Mouse (Mus musculus): ENCODE data around the gene Ceacam20. TPM values are rescaled to one million over a fixed set of nuclear protein-coding genes. Genes with fewer than 3 reads are reported as not detected.
"Not testable (repeated sequence)": the region's sequence is repeated elsewhere in the genome, so short reads cannot be mapped to it uniquely, and the experiment has no call there.

Ceacam20 gene
- polyA plus RNA-seq, 1 experiment, result not detected

DNA sequence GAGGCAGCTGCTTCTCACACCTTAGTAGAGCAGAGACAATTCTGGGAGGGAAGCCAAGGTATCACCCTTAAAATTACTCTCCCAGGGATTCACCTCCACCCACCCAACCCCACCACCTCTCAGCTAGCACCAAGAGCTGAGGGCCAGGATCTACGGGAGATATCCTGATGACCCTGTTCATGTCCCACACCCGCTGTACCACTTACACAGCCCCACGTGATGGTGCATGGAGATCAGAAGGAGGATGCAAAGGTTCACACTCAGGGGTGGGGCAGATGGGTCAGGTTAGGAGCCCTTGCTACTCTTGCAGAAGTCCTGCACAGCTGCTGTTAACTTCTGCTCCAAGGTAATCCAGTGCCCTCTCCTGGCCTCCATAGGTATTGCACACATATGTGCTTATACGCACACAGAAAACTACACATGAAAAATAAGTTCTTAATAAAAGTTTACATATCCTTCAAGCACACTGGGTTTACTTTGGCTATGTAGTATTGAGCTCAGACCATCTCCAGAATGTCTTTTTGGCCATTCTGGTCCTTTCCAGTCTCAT, 4.4 kb downstream of the Ceacam20 start:
- peaks cover 2% of the 10 kb centered on the region for H3K27me3 ChIP-seq (replicated peaks)
- no peaks in the 10 kb centered on the region for H3K36me3 ChIP-seq (replicated peaks; ENCODE audit: low read length)
- no peak overlapping the region for H3K4me3 ChIP-seq (replicated peaks)
- H3K9me3 ChIP-seq, result peaks cover 18% of the 10 kb centered on the region
- TF ChIP-seq FLI1 (IDR thresholded peaks at IDR 0.05; ENCODE audit: low read length), result no peak
- TF ChIP-seq GATA1 (IDR thresholded peaks at IDR 0.05; ENCODE audit: borderline replicate concordance, low read length), result no peak
- H3K4me1 ChIP-seq, result no peaks in the 10 kb centered on the region

DNA sequence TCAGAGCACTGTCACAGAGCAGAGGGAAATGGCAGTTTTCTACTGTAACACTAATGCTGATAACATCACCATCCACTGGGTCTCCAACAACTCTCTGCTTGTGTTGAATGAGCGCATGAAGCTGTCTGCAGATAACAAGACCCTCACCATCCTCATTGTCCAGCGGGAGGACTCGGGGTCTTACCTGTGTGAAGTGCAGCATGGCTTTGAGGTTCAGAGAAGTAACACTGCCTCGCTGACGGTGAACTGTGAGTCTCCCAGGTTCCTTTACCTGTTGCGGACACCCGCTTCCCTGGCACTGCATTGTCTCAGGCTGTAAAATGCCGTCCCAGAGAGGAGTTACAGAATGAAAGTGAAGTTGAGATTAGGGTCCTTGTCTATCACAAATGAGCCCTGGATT, 5.0 kb downstream of the Ceacam20 start:
- Histone ChIP-seq H3K27me3 (replicated peaks) (peaks cover 2% of the 10 kb centered on the region), H3K9me3 (peaks cover 18% of the 10 kb centered on the region), H3K4me1 (no peaks in the 10 kb centered on the region), H3K4me3 (replicated peaks) (peak overlapping the region; percentile 23), H3K36me3 (replicated peaks; ENCODE audit: low read length) (no peaks in the 10 kb centered on the region)
- no peak for TF ChIP-seq GATA1 (IDR thresholded peaks at IDR 0.05; ENCODE audit: borderline replicate concordance, low read length)
- no peak for TF ChIP-seq FLI1 (IDR thresholded peaks at IDR 0.05; ENCODE audit: low read length)

DNA sequence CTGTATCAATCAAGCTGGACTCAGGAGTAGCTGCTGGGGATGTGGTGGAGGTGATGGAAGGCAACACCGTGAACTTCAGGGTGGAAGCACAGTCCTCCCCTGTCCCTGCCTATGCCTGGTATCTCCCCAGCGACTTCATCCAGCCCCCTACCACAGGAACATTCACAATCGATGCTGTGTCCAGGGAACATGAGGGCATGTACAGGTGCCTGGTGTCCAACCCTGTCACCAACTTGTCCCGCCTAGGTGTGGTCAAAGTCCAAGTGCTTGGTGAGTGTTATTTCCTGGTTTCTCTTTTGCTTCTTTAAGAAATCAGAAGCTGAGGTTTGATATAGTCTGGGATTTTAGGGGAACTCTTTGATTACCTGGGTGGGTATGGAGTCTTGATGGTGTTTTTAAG, 6.3 kb downstream of the Ceacam20 start:
- H3K4me1 ChIP-seq, result no peaks in the 10 kb centered on the region
- H3K9me3 ChIP-seq, result peaks cover 18% of the 10 kb centered on the region
- TF ChIP-seq GATA1 (IDR thresholded peaks at IDR 0.05; ENCODE audit: borderline replicate concordance, low read length), result no peak
- no peak for TF ChIP-seq FLI1 (IDR thresholded peaks at IDR 0.05; ENCODE audit: low read length)
- H3K4me3 ChIP-seq (replicated peaks), result peak overlapping the region; percentile 33
- no peaks in the 10 kb centered on the region for H3K36me3 ChIP-seq (replicated peaks; ENCODE audit: low read length)
- H3K27me3 ChIP-seq (replicated peaks), result peaks cover 2% of the 10 kb centered on the region

DNA sequence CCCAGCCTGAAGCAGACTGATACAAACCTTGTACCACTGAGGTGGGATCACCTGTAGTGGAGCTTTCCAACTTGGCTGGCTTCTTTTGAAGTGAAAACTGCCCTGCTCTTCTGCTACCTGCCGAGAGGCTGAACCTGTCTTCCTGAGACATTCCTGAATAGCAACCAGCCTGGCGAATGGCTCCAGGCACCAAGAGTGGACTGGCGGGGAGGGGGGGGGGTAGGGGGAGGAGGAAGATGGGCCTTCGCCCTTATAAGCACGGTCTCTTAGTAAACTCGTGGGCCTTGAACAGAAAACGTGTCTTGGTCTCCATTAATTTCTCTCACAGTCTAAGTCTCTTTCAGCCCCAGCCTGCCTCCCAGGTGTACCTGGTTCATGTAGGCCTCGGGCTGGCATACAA, 26.0 kb downstream of the Ceacam20 start, which contains the start of gene Nlrp9b:
Gene Nlrp9b, plus strand, starts transcription at position 301 of the 400 bp plus-strand sequence.
- H3K36me3 ChIP-seq (replicated peaks; ENCODE audit: low read length); H3K27me3 ChIP-seq (replicated peaks); H3K4me1 ChIP-seq; H3K9me3 ChIP-seq; H3K4me3 ChIP-seq (replicated peaks): not testable (repeated sequence)

DNA sequence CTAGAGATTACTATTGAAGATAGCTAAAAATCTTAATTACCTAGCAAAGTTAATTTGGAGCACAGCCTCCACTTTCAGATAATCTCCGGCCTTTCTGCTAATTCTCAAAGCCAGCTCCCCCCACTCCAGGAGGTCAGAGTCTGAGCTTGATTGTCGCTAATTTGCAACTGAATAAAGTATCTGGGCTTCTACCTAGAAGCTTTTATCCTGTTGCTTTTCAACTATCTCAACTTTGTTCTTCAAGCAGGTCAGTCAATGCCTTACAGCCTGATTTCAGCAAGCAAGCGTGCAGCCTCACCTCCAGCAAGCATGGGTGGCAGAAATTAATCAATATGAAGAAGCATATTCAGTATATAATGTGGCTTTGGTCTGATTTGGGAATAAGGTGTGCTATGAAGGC, 31.5 kb downstream of the Ceacam20 start:
- not testable (repeated sequence) for H3K9me3 ChIP-seq; H3K36me3 ChIP-seq (replicated peaks; ENCODE audit: low read length); H3K4me3 ChIP-seq (replicated peaks); H3K4me1 ChIP-seq; H3K27me3 ChIP-seq (replicated peaks)

DNA sequence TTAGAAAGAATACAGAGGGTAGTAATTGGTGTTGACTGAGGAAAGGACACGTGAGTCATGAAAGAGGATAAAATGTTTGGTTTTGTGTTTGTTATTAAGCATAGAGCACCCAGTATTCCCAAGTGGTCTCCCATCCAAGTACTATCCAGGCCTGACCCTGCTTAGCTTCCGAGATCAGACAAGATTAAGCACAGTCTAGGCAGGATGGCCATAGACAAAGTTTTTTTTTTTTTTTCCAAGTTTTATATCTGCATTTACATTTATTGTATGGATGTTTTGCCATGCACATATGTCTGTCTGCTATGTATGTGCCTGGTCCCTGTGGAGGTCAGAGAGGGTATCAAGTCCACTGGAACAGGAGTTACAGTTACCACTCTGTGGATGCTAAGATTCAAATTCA, 44.8 kb downstream of the Ceacam20 start:
- H3K4me3 ChIP-seq (replicated peaks), result no peak overlapping the region
- H3K9me3 ChIP-seq, result no peaks in the 10 kb centered on the region
- TF ChIP-seq GATA1 (IDR thresholded peaks at IDR 0.05; ENCODE audit: borderline replicate concordance, low read length) (no peak), FLI1 (IDR thresholded peaks at IDR 0.05; ENCODE audit: low read length) (no peak)
- no peaks in the 10 kb centered on the region for H3K36me3 ChIP-seq (replicated peaks; ENCODE audit: low read length)
- H3K4me1 ChIP-seq, result no peaks in the 10 kb centered on the region
- no peaks in the 10 kb centered on the region for H3K27me3 ChIP-seq (replicated peaks)

Other genes starting within 250 kb of the Ceacam20 start
- gene Tomm40, start 250.0 kb upstream of the Ceacam20 start, polyA plus RNA-seq (2012; ENCODE audit: insufficient read depth, low replicate concordance), result 129 and 184 TPM in 2 replicates
- 4.0 and 6.8 TPM in 2 replicates for gene Nectin2, start 214.9 kb upstream of the Ceacam20 start, polyA plus RNA-seq (2012; ENCODE audit: insufficient read depth, low replicate concordance)
- 0.58 and 1.6 TPM in 2 replicates for gene Bcam, start 194.4 kb upstream of the Ceacam20 start, polyA plus RNA-seq (2012; ENCODE audit: insufficient read depth, low replicate concordance)
- not detected in 2 replicates for gene Cblc, start 168.6 kb upstream of the Ceacam20 start, polyA plus RNA-seq (2012; ENCODE audit: insufficient read depth, low replicate concordance)
- 183 and 210 TPM in 2 replicates for gene Bcl3, start 142.6 kb upstream of the Ceacam20 start, polyA plus RNA-seq (2012; ENCODE audit: insufficient read depth, low replicate concordance)
- gene Gm19345, start 113.4 kb upstream of the Ceacam20 start, polyA plus RNA-seq (2012; ENCODE audit: insufficient read depth, low replicate concordance), result 0.12 TPM in 1 of 2 replicates, not detected in the other
- gene Ceacam16, start 104.1 kb upstream of the Ceacam20 start, polyA plus RNA-seq (2012; ENCODE audit: insufficient read depth, low replicate concordance), result 2.0 and 6.1 TPM in 2 replicates
- gene Ceacam19, start 77.4 kb upstream of the Ceacam20 start, polyA plus RNA-seq (2012; ENCODE audit: insufficient read depth, low replicate concordance), result not detected in 2 replicates
- gene Pvr, start 44.3 kb upstream of the Ceacam20 start, polyA plus RNA-seq (2012; ENCODE audit: insufficient read depth, low replicate concordance), result 0.34 TPM in 1 of 2 replicates, not detected in the other
- not detected in 2 replicates for gene Igsf23, start 14.7 kb upstream of the Ceacam20 start, polyA plus RNA-seq (2012; ENCODE audit: insufficient read depth, low replicate concordance)
- gene Nlrp9b, start 26.1 kb downstream of the Ceacam20 start, polyA plus RNA-seq (2012; ENCODE audit: insufficient read depth, low replicate concordance), result not detected in 2 replicates
- not detected in 2 replicates for gene Vmn1r91, start 134.3 kb downstream of the Ceacam20 start, polyA plus RNA-seq (2012; ENCODE audit: insufficient read depth, low replicate concordance)
- not detected in 2 replicates for gene Gm16442, start 157.2 kb downstream of the Ceacam20 start, polyA plus RNA-seq (2012; ENCODE audit: insufficient read depth, low replicate concordance)
- gene Vmn1r93, start 173.7 kb downstream of the Ceacam20 start, polyA plus RNA-seq (2012; ENCODE audit: insufficient read depth, low replicate concordance), result not detected in 2 replicates
- not detected in 2 replicates for gene Vmn1r94, start 203.0 kb downstream of the Ceacam20 start, polyA plus RNA-seq (2012; ENCODE audit: insufficient read depth, low replicate concordance)
- gene Vmn1r95, start 228.3 kb downstream of the Ceacam20 start, polyA plus RNA-seq (2012; ENCODE audit: insufficient read depth, low replicate concordance), result not detected in 2 replicates
- not detected in 2 replicates for gene Gm6164, start 240.2 kb downstream of the Ceacam20 start, polyA plus RNA-seq (2012; ENCODE audit: insufficient read depth, low replicate concordance)